Mouse (Mus musculus): ENCODE measurements around the gene Tet1.
A peak's percentile ranks its signal among the peaks of the same experiment; 100 is the strongest.

- TF ChIP-seq POLR2A (IDR thresholded peaks at IDR 0.05; ENCODE audit: insufficient read length, low read depth) = no peak
- TF ChIP-seq MYOG (IDR thresholded peaks at IDR 0.05; ENCODE audit: control insufficient read depth in 1 of 3, insufficient read depth in 1 of 3, insufficient read length in 2 of 3, low read depth in 2 of 3) = no peak
- no peak for TF ChIP-seq POLR2AphosphoS2 (IDR thresholded peaks at IDR 0.05; ENCODE audit: insufficient read length, low read depth)
- peak; percentile 22 for TF ChIP-seq USF1 (IDR thresholded peaks at IDR 0.05; ENCODE audit: low read depth)
- peak in 1 of 3 experiments; percentile 21 for TF ChIP-seq MYOD1 (IDR thresholded peaks at IDR 0.05; ENCODE audit: control insufficient read depth in 1 of 3, insufficient read length in 2 of 3, low read depth in 2 of 3)
- TF ChIP-seq MAX (IDR thresholded peaks at IDR 0.05; ENCODE audit: low read depth) = no peak
- TF ChIP-seq REST (IDR thresholded peaks at IDR 0.05; ENCODE audit: insufficient read depth, insufficient read length) = no peak
- TF ChIP-seq TCF12 (IDR thresholded peaks at IDR 0.05; ENCODE audit: insufficient read depth, poor library complexity, severe bottlenecking) = no peak
- TF ChIP-seq E2F4 (IDR thresholded peaks at IDR 0.05; ENCODE audit: insufficient read depth) = no peak
- no peak for TF ChIP-seq TCF3 (IDR thresholded peaks at IDR 0.05; ENCODE audit: insufficient read length, low read depth)
Observed at GRCm38 (mm10) chr10:62847069-62847626, 61.6 kb downstream of the Tet1 start.
